Mouse (Mus musculus): ENCODE measurements around the gene Hoxc6.

Gene Hoxc6

DNA sequence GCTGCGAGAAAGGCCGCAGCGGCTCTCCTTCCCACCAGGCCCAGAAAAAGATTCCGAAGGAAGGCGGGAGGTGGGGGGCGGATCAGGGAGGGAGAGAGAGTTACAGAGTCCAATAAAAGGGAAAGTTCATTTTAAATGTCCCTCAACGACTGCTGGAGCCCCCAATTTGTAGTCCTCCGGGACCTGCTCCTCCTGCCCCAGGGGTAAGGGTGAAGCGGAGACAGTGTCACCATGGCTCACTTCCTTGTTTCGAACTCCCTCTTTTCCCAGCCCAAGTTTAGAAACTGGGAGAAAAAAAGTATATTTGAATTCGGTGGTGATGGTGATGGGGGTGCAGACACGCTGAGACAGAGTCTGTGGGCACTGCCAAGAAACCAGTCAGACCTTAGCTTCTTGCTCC, 42.5 kb downstream of the Hoxc6 start:
- DNase-seq (ENCODE audit: low spot score) = no peak

- DNase-seq (ENCODE audit: low spot score) = no peak
Measured at GRCm38 (mm10) chr15:103041613-103042012, 43.6 kb downstream of the Hoxc6 start.

- DNase-seq (ENCODE audit: low spot score) = no peak
Measured at GRCm38 (mm10) chr15:103042209-103042608, 44.2 kb downstream of the Hoxc6 start.

- no peak for DNase-seq (ENCODE audit: low spot score)
Measured at GRCm38 (mm10) chr15:103051670-103052069, 53.6 kb downstream of the Hoxc6 start.

DNA sequence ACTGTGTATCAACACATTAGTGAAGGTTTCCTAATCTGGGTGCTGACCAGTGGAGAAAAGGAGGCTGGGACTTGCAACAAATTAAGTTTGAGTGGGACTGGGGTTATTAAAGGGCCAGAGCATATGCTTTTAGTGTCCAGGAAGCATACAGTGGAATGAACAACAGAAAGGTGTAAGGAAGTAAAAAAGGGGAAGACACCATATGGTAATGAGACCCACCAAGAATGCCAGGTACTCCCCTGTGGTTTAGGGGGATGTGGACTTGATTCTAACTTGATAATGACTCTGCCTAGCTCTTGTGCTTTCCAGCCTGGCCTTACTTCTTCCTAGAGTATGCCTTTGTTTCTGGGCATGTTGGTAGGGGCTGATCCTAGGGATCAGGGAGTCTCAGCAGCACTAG, 55.2 kb downstream of the Hoxc6 start:
- DNase-seq (ENCODE audit: low spot score) = no peak

GRCm38 (mm10) chr15:103056396-103056795, 58.3 kb downstream of the Hoxc6 start:
- DNase-seq (ENCODE audit: low spot score) = no peak

DNA sequence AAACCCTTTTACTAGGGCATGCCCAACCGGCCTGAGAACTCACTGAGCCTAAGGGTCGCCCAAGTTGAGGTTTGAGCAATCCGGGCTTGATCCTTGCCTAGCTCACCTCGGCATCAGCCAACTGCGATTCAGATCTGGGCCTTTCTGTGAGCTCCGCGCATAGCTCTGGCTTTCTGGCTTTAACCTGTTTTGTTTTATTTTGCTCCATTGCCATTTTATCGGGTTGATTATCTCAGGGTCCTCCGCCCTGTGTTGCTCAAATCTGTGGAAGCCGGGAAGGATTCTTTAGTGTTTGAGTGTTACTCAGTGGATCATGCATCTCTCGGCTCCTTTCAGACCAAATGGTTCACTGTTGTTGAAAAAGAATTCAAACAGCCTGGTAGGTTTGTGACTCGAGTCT, 60.7 kb downstream of the Hoxc6 start:
- DNase-seq (ENCODE audit: low spot score) = no peak

- DNase-seq (ENCODE audit: low spot score) = no peak
Measured at GRCm38 (mm10) chr15:103059393-103059992, 61.4 kb downstream of the Hoxc6 start.

DNA sequence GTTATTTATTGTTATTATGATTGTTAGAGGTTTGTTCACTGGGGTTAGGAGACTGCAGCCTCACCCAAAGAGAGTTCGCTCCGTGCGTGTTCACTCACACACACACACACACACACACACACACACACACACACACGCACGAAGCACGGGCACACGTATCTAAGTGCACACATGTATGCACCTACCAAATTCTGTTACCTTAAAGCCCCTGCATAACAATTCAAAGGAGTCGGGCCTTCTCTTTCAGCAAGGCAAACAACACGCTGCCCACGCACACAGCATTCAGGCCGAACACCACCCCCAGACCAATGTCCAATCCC, 61.9 kb downstream of the Hoxc6 start:
- DNase-seq (ENCODE audit: low spot score) = no peak

GRCm38 (mm10) chr15:103060341-103061130, 62.5 kb downstream of the Hoxc6 start:
- DNase-seq (ENCODE audit: low spot score) = peak; percentile 42

GRCm38 (mm10) chr15:103061131-103061825, 63.2 kb downstream of the Hoxc6 start:
- DNase-seq (ENCODE audit: low spot score) = peak; percentile 64

Measured in ovary, adult 18-20 months (tissue).